Mouse (Mus musculus): ENCODE results near the gene Osbpl11.

DNA sequence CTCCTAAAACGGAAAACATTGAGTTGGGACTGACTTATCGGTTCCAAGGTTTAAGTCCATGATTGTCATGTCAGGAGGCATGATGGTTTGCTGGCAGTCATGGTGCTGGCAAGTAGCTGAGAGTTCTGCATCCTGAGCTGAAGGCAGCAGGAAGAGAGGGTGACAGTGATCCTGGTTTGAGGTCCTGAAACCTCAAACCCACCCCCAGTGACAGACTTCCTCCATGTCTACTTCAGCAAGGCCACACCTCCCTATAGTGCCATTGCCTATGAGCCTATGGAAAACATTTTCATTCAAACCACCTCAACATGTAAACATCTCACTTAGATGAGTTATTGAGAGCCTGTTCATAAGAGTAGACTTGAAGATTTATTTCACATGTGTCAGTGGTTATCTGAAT, 54.4 kb downstream of the Osbpl11 start:
- TF ChIP-seq CTCF (IDR thresholded peaks at IDR 0.05; ENCODE audit: control insufficient read depth, insufficient read depth, low read length) (no peak), POLR2A (IDR thresholded peaks at IDR 0.05; ENCODE audit: borderline replicate concordance, control insufficient read depth, low read depth, low read length) (no peak)
